Mouse (Mus musculus): ENCODE results near the gene Pbx4. TPM values are rescaled to one million over a fixed set of nuclear protein-coding genes. Genes with fewer than 3 reads are reported as not detected.

Gene Pbx4
- polyA plus RNA-seq, 1 experiment from 2014 or later: 11.5 TPM

DNA sequence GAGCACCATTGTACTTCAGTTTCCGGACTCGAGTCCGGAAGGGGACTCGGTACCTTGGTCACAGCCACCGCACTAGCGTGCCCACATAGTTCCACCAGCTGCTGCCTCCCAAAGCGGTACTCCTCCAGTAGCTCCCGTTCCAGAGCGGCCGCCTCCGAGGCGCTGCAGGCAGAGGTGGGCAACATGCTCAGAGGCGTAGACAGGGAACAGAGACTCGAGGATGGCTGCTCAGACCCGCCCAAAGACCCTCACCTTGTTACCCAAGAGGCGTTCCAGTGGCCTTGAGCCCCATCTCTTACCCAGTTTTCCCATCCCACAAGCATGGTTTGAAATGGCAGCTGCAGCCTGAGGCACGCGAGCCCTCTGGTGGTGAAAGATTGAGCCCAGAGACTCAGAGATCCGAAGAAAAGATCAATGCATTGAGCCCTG lies 58.5 kb downstream of the Pbx4 start:
- H3K27ac ChIP-seq (replicated peaks; ENCODE audit: low read depth, low read length): no peak overlapping the region
- peaks cover 51% of the 10 kb centered on the region for H3K27me3 ChIP-seq (ENCODE audit: control insufficient read depth, insufficient read depth, low read length)
- H3K4me2 ChIP-seq (ENCODE audit: low read depth, severe bottlenecking): no peak overlapping the region
- no peak overlapping the region for H3K4me3 ChIP-seq (ENCODE audit: low read depth, low read length)
- peaks cover 5% of the 10 kb centered on the region for H3K4me1 ChIP-seq (ENCODE audit: control insufficient read depth, insufficient read depth, low read length)
- 33% methylated on average over 19 of the region's 19 CpGs for WGBS
- DNase-seq (ENCODE audit: low spot score) (peak; percentile 72), ATAC-seq (ENCODE audit: insufficient number of reproducible peaks, low FRiP score, low TSS enrichment, low read depth) (no peak)
- no peak overlapping the region for H3K9ac ChIP-seq (ENCODE audit: low read length)
- peaks cover 2% of the 10 kb centered on the region; the same call in 1 of the 2 replicates for H3K36me3 ChIP-seq (ENCODE audit: control insufficient read depth, insufficient read depth, low read length)
- H3K9me3 ChIP-seq (ENCODE audit: control insufficient read depth, low read length): no peaks in the 10 kb centered on the region

- Histone ChIP-seq H3K36me3 (ENCODE audit: control insufficient read depth, insufficient read depth, low read length) (peaks cover 6% of the 10 kb centered on the region), H3K4me3 (ENCODE audit: low read depth, low read length) (no peak overlapping the region), H3K27ac (replicated peaks; ENCODE audit: low read depth, low read length) (no peak overlapping the region), H3K27me3 (ENCODE audit: control insufficient read depth, insufficient read depth, low read length) (peaks cover 20% of the 10 kb centered on the region), H3K4me1 (ENCODE audit: control insufficient read depth, insufficient read depth, low read length) (no peaks in the 10 kb centered on the region), H3K9me3 (ENCODE audit: control insufficient read depth, low read length) (no peaks in the 10 kb centered on the region), H3K9ac (ENCODE audit: low read length) (no peak overlapping the region), H3K4me2 (ENCODE audit: low read depth, severe bottlenecking) (no peak overlapping the region)
- no peak for ATAC-seq (ENCODE audit: insufficient number of reproducible peaks, low FRiP score, low TSS enrichment, low read depth)
- WGBS: 46% methylated on average over 17 of the region's 17 CpGs
- peak; percentile 72 for DNase-seq (ENCODE audit: low spot score)
These were observed 61.6 kb downstream of the Pbx4 start for GRCm38 (mm10) chr8:69893863-69894262.

- 65% methylated on average over 6 of the region's 6 CpGs for WGBS
- H3K4me1 ChIP-seq (ENCODE audit: control insufficient read depth, insufficient read depth, low read length): 0 out of 2 replicates have a peak, but pooled peaks cover under 1% of the 10 kb centered on the region
- no peak overlapping the region for H3K9ac ChIP-seq (ENCODE audit: low read length)
- no peak overlapping the region for H3K4me3 ChIP-seq (ENCODE audit: low read depth, low read length)
- DNase-seq (ENCODE audit: low spot score) (no peak), ATAC-seq (ENCODE audit: insufficient number of reproducible peaks, low FRiP score, low TSS enrichment, low read depth) (no peak)
- no peak overlapping the region for H3K27ac ChIP-seq (replicated peaks; ENCODE audit: low read depth, low read length)
- no peak overlapping the region for H3K4me2 ChIP-seq (ENCODE audit: low read depth, severe bottlenecking)
- no peaks in the 10 kb centered on the region for H3K9me3 ChIP-seq (ENCODE audit: control insufficient read depth, low read length)
- H3K36me3 ChIP-seq (ENCODE audit: control insufficient read depth, insufficient read depth, low read length): peaks cover 6% of the 10 kb centered on the region
- H3K27me3 ChIP-seq (ENCODE audit: control insufficient read depth, insufficient read depth, low read length): peaks cover 10% of the 10 kb centered on the region
These were observed 62.6 kb downstream of the Pbx4 start for GRCm38 (mm10) chr8:69894836-69895332.

GRCm38 (mm10) chr8:69895772-69896451 lies 63.6 kb downstream of the Pbx4 start:
- ATAC-seq (ENCODE audit: insufficient number of reproducible peaks, low FRiP score, low TSS enrichment, low read depth) (no peak), DNase-seq (ENCODE audit: low spot score) (no peak)
- peaks cover 8% of the 10 kb centered on the region; the same call in 1 of the 2 replicates for H3K4me1 ChIP-seq (ENCODE audit: control insufficient read depth, insufficient read depth, low read length)
- peaks cover 6% of the 10 kb centered on the region for H3K36me3 ChIP-seq (ENCODE audit: control insufficient read depth, insufficient read depth, low read length)
- whole genome bisulfite sequencing: 79% methylated on average over 4 of the region's 4 CpGs
- H3K27me3 ChIP-seq (ENCODE audit: control insufficient read depth, insufficient read depth, low read length): no peaks in the 10 kb centered on the region; the same call in 1 of the 2 replicates
- H3K27ac ChIP-seq (replicated peaks; ENCODE audit: low read depth, low read length): no peak overlapping the region
- no peak overlapping the region for H3K4me2 ChIP-seq (ENCODE audit: low read depth, severe bottlenecking)
- H3K9me3 ChIP-seq (ENCODE audit: control insufficient read depth, low read length): no peaks in the 10 kb centered on the region
- H3K9ac ChIP-seq (ENCODE audit: low read length): no peak overlapping the region
- H3K4me3 ChIP-seq (ENCODE audit: low read depth, low read length): no peak overlapping the region

DNA sequence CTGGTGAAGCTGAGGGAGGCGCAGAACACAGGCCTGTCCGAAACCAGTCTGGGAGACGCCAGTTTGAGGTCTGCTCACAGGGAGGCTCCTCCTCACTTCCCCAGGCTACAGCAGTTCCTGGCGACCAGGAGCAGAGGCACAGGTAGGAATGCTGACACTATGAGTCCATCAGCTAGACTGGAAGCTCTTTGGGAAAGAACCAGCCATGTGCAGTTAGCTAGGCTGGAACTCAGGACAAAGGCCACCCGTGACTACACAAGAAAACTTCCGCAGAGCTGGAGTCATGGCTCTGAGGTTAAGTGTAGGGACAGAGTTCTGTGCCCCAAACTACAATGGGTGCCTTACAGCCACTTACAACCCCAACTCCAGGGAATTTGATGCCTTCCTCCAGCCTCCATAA lies 65.6 kb downstream of the Pbx4 start:
- no peak for ATAC-seq (ENCODE audit: insufficient number of reproducible peaks, low FRiP score, low TSS enrichment, low read depth)
- Histone ChIP-seq H3K9me3 (ENCODE audit: control insufficient read depth, low read length) (no peaks in the 10 kb centered on the region), H3K9ac (ENCODE audit: low read length) (no peak overlapping the region), H3K4me1 (ENCODE audit: control insufficient read depth, insufficient read depth, low read length) (peaks cover 15% of the 10 kb centered on the region; the same call in 1 of the 2 replicates), H3K4me2 (ENCODE audit: low read depth, severe bottlenecking) (no peak overlapping the region), H3K4me3 (ENCODE audit: low read depth, low read length) (no peak overlapping the region), H3K27me3 (ENCODE audit: control insufficient read depth, insufficient read depth, low read length) (no peaks in the 10 kb centered on the region), H3K36me3 (ENCODE audit: control insufficient read depth, insufficient read depth, low read length) (peaks cover 6% of the 10 kb centered on the region), H3K27ac (replicated peaks; ENCODE audit: low read depth, low read length) (no peak overlapping the region)
- DNase-seq (ENCODE audit: low spot score): no peak
- WGBS: 84% methylated on average over 6 of the region's 6 CpGs

DNA sequence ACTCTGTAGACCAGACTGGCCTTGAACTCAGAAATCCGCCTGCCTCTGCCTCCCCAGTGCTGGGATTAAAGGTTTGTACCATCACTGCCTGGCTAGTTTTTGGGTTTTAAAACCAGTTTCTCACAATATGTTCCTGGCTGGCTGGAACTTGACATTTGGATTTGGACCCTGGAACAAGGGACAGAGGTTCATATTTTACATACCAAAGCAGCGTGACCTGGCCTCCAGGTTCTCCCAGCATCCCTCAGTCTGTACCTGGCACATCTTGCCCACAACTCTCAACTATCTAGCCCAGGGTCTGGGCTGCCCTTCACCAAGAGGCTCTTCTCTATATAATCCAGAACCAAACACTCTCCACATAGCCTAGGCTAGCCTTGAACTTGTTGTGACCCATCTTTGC lies 67.6 kb downstream of the Pbx4 start:
- Histone ChIP-seq H3K9me3 (ENCODE audit: control insufficient read depth, low read length) (no peaks in the 10 kb centered on the region), H3K27ac (replicated peaks; ENCODE audit: low read depth, low read length) (no peak overlapping the region), H3K4me2 (ENCODE audit: low read depth, severe bottlenecking) (no peak overlapping the region), H3K4me3 (ENCODE audit: low read depth, low read length) (no peak overlapping the region), H3K27me3 (ENCODE audit: control insufficient read depth, insufficient read depth, low read length) (no peaks in the 10 kb centered on the region), H3K9ac (ENCODE audit: low read length) (no peak overlapping the region), H3K4me1 (ENCODE audit: control insufficient read depth, insufficient read depth, low read length) (peaks cover 18% of the 10 kb centered on the region), H3K36me3 (ENCODE audit: control insufficient read depth, insufficient read depth, low read length) (peaks cover 6% of the 10 kb centered on the region)
- DNase-seq (ENCODE audit: low spot score) (no peak), ATAC-seq (ENCODE audit: insufficient number of reproducible peaks, low FRiP score, low TSS enrichment, low read depth) (no peak)
- WGBS: 97% methylated on average over 2 of the region's 2 CpGs

DNA sequence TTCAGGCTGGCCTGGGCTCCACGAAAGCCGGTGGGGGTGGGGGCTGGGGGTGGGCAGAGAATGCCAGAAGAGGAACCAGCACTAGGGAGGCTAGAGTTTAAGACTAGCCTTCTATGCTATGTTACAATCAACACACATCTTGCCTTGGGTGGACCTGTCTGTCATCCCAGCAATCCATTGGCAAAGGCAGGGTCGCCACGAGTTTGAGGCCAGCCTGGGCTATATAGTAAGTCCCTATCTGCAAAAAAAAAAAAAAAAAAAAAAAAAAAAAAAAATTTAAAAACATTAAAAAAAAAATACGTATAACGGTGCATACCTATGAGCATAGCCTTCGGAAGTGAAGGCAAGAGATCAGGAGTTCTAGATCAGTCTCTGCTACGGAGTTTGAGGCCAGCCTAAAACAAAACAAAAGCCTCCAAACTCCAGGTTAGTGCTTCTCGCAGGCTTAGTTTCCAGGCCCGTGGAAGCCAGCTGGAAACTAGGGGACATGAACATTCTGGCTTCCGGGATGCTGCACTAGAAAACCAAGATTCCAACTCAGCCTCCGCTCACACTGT lies 68.7 kb downstream of the Pbx4 start:
- Histone ChIP-seq H3K27ac (replicated peaks; ENCODE audit: low read depth, low read length) (peak overlapping the region; percentile 75; the same call in 1 of the 2 replicates), H3K4me2 (ENCODE audit: low read depth, severe bottlenecking) (peak overlapping the region; percentile 96), H3K9ac (ENCODE audit: low read length) (peak overlapping the region; percentile 84), H3K4me3 (ENCODE audit: low read depth, low read length) (peak overlapping the region; percentile 73), H3K27me3 (ENCODE audit: control insufficient read depth, insufficient read depth, low read length) (no peaks in the 10 kb centered on the region), H3K4me1 (ENCODE audit: control insufficient read depth, insufficient read depth, low read length) (peaks cover 18% of the 10 kb centered on the region), H3K36me3 (ENCODE audit: control insufficient read depth, insufficient read depth, low read length) (peaks cover 5% of the 10 kb centered on the region), H3K9me3 (ENCODE audit: control insufficient read depth, low read length) (no peaks in the 10 kb centered on the region)
- DNase-seq (ENCODE audit: low spot score) (no peak), ATAC-seq (ENCODE audit: insufficient number of reproducible peaks, low FRiP score, low TSS enrichment, low read depth) (peak; percentile 4; the same call in 1 of the 2 replicates)
- 17% methylated on average over 12 of the region's 12 CpGs for WGBS

DNA sequence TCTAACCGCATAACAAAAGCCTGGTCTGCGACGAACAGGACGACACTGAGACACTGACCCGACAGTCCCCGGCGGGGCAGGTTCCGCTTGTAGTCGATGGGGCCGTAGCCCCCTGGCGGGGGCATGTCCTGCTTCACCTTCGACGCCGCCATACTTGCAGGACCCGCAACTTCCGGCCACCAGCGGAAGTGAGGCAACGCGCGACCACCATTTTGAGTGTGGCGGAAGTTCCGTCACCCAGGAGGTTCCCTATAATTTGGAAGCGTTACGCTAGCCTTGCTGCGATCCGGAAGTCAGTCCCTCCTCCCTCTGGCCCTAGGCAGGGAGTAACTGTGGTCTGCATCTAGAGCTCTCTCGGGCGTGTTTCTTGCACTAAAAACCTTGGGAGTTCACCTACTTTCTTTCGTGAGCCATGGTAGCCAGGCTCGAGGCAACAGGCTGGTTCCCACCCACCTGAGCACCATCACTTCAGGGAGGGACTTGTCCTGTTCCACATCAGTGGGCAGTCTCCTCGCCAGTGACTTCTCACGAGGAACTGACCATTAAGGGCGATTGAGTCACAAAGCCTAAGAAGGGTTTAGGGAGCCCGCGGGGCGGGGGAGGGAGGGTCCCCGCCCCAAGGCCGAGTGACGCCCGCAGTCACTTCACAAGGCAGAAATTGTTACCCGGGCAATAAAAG lies 69.3 kb downstream of the Pbx4 start:
- Histone ChIP-seq H3K36me3 (ENCODE audit: control insufficient read depth, insufficient read depth, low read length) (peaks cover 2% of the 10 kb centered on the region; the same call in 1 of the 2 replicates), H3K27me3 (ENCODE audit: control insufficient read depth, insufficient read depth, low read length) (no peaks in the 10 kb centered on the region), H3K9me3 (ENCODE audit: control insufficient read depth, low read length) (no peaks in the 10 kb centered on the region), H3K4me2 (ENCODE audit: low read depth, severe bottlenecking) (peak overlapping the region; percentile 96), H3K27ac (replicated peaks; ENCODE audit: low read depth, low read length) (peak overlapping the region; percentile 75), H3K4me3 (ENCODE audit: low read depth, low read length) (peak overlapping the region; percentile 73), H3K9ac (ENCODE audit: low read length) (peak overlapping the region; percentile 89), H3K4me1 (ENCODE audit: control insufficient read depth, insufficient read depth, low read length) (peaks cover 18% of the 10 kb centered on the region)
- WGBS: 1% methylated on average over 41 of the region's 41 CpGs
- ATAC-seq (ENCODE audit: insufficient number of reproducible peaks, low FRiP score, low TSS enrichment, low read depth): peak; percentile 73
- DNase-seq (ENCODE audit: low spot score): peak; percentile 100
